Mouse (Mus musculus): ENCODE results near the gene Pnpla1. TPM values are rescaled to one million over a fixed set of nuclear protein-coding genes. Genes with fewer than 3 reads are reported as not detected.

Gene Pnpla1
- polyA plus RNA-seq, 1 experiment: 0.44 TPM

DNA sequence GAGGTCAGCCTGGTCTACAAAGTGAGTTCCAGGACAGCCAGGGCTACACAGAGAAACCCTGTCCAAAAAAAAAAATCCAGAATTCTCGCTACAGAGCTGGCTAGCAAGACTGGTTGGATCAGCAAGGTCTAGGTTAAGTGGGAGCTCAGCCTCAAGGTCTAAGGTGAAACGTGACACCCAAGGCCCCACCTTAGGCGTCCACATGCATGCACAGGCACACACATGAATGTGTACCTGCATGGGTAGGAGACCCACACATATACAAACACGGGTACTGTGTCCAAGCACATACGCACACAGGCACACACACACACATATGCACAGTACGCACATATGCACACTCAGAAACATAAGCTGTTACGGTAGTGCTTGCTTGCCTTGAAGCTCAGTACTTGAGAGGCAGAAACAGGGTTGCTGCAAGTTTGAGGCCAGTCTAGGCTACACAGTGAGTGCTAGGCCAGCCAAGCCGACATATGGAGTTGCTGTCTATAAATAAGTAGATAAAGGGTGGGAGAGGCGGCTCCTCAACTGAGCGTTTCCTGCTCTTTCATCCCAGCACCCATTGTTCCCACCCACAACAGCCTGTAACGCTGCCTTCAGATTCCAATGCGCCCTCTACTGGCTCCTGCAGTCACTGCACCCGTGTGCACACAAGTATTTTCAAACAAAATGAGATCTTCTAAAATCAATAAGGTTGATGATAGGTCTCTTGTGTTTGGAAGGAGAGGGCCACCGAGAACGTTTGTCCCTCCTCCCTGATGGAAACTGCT lies 68.8 kb downstream of the Pnpla1 start:
- Histone ChIP-seq H3K4me1 (ENCODE audit: control insufficient read depth, insufficient read depth, low read length) (peaks cover 6% of the 10 kb centered on the region; the same call in 1 of the 2 replicates), H3K4me3 (ENCODE audit: insufficient read depth, low read length) (no peak overlapping the region)

GRCm38 (mm10) chr17:28928004-28928403 lies 69.8 kb downstream of the Pnpla1 start:
- Histone ChIP-seq H3K4me1 (ENCODE audit: control insufficient read depth, insufficient read depth, low read length) (no peaks in the 10 kb centered on the region), H3K4me3 (ENCODE audit: insufficient read depth, low read length) (no peak overlapping the region), H3K27ac (ENCODE audit: insufficient read depth, low read depth, low read length) (no peak overlapping the region)
- no peak for TF ChIP-seq CTCF (IDR thresholded peaks at IDR 0.05; ENCODE audit: low read depth, low read length)
- no peak for TF ChIP-seq POLR2A (IDR thresholded peaks at IDR 0.05; ENCODE audit: borderline replicate concordance, low read depth, low read length)

More for the DNA sequence above, 68.8 kb downstream of the Pnpla1 start:
- no peak for TF ChIP-seq POLR2A (IDR thresholded peaks at IDR 0.05; ENCODE audit: borderline replicate concordance, low read depth, low read length)
- TF ChIP-seq CTCF (IDR thresholded peaks at IDR 0.05; ENCODE audit: low read depth, low read length): peak; percentile 77
- H3K27ac ChIP-seq (ENCODE audit: insufficient read depth, low read depth, low read length): no peak overlapping the region

- TF ChIP-seq POLR2A (IDR thresholded peaks at IDR 0.05; ENCODE audit: borderline replicate concordance, low read depth, low read length) (no peak), CTCF (IDR thresholded peaks at IDR 0.05; ENCODE audit: low read depth, low read length) (no peak)
- Histone ChIP-seq H3K4me1 (ENCODE audit: control insufficient read depth, insufficient read depth, low read length) (no peaks in the 10 kb centered on the region), H3K27ac (ENCODE audit: insufficient read depth, low read depth, low read length) (no peak overlapping the region), H3K4me3 (ENCODE audit: insufficient read depth, low read length) (no peak overlapping the region)
Observed at GRCm38 (mm10) chr17:28929369-28929768, 71.2 kb downstream of the Pnpla1 start.

DNA sequence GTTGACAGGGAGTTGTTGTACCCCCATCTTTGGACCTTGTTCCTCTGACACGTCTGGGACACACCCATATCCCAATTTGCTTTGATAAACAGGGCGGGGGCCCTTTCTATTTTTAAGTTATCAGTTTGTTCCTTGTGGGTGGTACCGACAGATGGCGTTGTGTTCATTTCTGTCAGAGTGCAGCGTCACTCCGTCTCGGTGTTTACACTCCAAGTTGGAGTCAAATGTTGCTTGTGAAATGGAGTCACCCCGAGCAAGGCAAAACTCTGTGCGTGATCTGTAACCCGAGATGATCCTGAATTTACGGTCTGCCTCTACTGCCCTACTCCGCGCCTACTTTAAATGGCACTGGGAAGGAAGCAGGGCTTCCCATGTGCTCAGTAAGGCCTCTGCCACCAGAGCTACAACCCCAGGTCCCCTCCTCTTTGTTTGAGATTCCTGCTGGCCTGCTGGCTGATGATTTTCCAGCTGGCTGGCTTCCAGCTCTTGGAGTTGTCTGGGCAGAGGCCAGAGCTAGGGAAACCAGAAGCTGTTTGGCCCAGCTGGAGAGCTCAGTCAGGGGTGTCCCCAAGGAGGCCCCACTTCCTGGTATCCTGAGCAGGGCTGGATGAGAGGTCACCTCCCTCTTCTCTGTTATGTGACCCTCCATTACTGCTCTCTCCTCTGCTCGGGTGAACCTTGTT lies 72.3 kb downstream of the Pnpla1 start:
- no peak overlapping the region for H3K4me3 ChIP-seq (ENCODE audit: insufficient read depth, low read length)
- H3K4me1 ChIP-seq (ENCODE audit: control insufficient read depth, insufficient read depth, low read length): no peaks in the 10 kb centered on the region
- TF ChIP-seq POLR2A (IDR thresholded peaks at IDR 0.05; ENCODE audit: borderline replicate concordance, low read depth, low read length) (no peak), CTCF (IDR thresholded peaks at IDR 0.05; ENCODE audit: low read depth, low read length) (no peak)
- no peak overlapping the region for H3K27ac ChIP-seq (ENCODE audit: insufficient read depth, low read depth, low read length)

GRCm38 (mm10) chr17:28931436-28932211 lies 73.4 kb downstream of the Pnpla1 start:
- Histone ChIP-seq H3K27ac (ENCODE audit: insufficient read depth, low read depth, low read length) (no peak overlapping the region), H3K4me3 (ENCODE audit: insufficient read depth, low read length) (no peak overlapping the region), H3K4me1 (ENCODE audit: control insufficient read depth, insufficient read depth, low read length) (no peaks in the 10 kb centered on the region)
- no peak for TF ChIP-seq POLR2A (IDR thresholded peaks at IDR 0.05; ENCODE audit: borderline replicate concordance, low read depth, low read length)

DNA sequence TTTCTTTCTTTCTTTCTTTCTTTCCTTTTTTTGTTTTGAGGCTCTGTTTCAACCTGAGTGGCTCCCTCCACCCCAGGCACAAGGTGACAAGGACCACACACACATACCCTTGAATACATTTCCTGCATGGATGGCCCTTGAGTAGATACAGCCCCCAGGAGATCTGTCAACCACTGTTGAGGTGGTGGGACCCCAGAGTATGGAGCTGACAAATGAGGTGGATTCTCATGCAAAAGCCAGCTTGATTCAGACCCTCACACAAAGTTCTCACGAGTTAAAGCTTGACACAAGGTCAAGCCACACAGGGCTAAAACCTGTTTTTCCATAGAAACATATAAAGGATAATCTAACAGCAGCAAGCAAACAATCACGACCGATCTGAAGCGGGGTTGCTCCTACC lies 74.1 kb downstream of the Pnpla1 start:
- Histone ChIP-seq H3K4me1 (ENCODE audit: control insufficient read depth, insufficient read depth, low read length) (no peaks in the 10 kb centered on the region), H3K4me3 (ENCODE audit: insufficient read depth, low read length) (no peak overlapping the region), H3K27ac (ENCODE audit: insufficient read depth, low read depth, low read length) (no peak overlapping the region)
- TF ChIP-seq POLR2A (IDR thresholded peaks at IDR 0.05; ENCODE audit: borderline replicate concordance, low read depth, low read length) (no peak), CTCF (IDR thresholded peaks at IDR 0.05; ENCODE audit: low read depth, low read length) (no peak)

- Histone ChIP-seq H3K27ac (ENCODE audit: insufficient read depth, low read depth, low read length) (no peak overlapping the region), H3K4me3 (ENCODE audit: insufficient read depth, low read length) (no peak overlapping the region), H3K4me1 (ENCODE audit: control insufficient read depth, insufficient read depth, low read length) (no peaks in the 10 kb centered on the region)
- TF ChIP-seq POLR2A (IDR thresholded peaks at IDR 0.05; ENCODE audit: borderline replicate concordance, low read depth, low read length): no peak
- TF ChIP-seq CTCF (IDR thresholded peaks at IDR 0.05; ENCODE audit: low read depth, low read length): no peak
Observed at GRCm38 (mm10) chr17:28934120-28934916, 76.1 kb downstream of the Pnpla1 start.

DNA sequence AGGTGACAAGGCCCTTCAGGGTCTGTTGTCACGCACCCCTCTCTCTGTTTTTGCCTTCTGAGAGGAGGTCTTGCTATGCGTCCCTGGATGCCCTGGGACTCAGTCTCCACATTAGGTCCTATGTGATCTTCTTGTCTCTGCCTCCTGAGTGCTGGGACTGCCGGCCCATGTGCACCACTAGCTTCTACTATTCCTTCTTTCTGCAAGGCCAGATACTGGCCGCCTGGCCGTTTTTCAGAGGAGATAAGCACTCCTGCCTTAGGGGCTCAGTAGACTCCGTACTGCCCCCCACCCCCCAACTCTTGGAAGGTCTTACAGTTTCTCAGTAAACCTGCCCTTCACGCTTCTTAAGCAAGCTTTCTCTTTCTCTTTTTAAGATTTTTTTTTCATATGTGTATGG lies 77.9 kb downstream of the Pnpla1 start:
- no peak for TF ChIP-seq POLR2A (IDR thresholded peaks at IDR 0.05; ENCODE audit: borderline replicate concordance, low read depth, low read length)
- TF ChIP-seq CTCF (IDR thresholded peaks at IDR 0.05; ENCODE audit: low read depth, low read length): no peak
- H3K4me3 ChIP-seq (ENCODE audit: insufficient read depth, low read length): no peak overlapping the region
- H3K27ac ChIP-seq (ENCODE audit: insufficient read depth, low read depth, low read length): no peak overlapping the region
- no peaks in the 10 kb centered on the region for H3K4me1 ChIP-seq (ENCODE audit: control insufficient read depth, insufficient read depth, low read length)

DNA sequence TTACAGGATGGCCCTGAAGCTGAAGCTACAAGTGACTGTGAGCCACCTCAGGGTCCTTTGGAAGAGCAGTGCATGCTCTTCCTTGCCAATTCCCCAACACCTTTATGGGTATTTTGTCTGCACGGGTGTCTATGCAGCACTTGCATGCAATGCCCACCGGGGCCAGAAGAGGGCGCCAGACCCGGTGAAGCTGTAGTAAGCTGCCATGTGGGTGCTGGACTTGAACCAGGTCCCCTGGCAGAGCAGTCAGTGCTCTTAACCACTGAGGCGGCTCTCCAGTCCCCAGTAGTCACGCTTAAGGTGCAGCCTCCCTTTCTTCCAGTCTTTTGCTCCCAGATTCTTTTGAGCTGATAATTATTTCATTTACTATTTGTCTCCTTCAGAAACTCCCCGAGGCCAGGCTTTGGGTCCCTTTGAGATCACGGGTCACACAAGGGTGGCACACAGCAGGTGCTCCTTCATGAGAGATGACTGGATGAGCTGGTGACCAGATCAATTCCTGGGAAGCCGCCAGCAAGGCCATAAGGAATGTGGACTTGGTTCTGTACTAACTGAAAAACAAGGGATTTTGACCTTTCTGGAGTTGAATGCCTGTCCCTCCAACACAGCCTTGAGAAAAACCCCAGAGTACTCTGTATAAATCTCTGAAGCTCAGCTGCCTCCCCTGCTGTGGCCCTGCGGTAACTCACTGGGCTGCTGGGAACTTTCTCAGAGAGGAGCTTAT lies 78.6 kb downstream of the Pnpla1 start:
- Histone ChIP-seq H3K27ac (ENCODE audit: insufficient read depth, low read depth, low read length) (no peak overlapping the region), H3K4me1 (ENCODE audit: control insufficient read depth, insufficient read depth, low read length) (no peaks in the 10 kb centered on the region), H3K4me3 (ENCODE audit: insufficient read depth, low read length) (no peak overlapping the region)
- TF ChIP-seq POLR2A (IDR thresholded peaks at IDR 0.05; ENCODE audit: borderline replicate concordance, low read depth, low read length): no peak
- TF ChIP-seq CTCF (IDR thresholded peaks at IDR 0.05; ENCODE audit: low read depth, low read length): peak; percentile 58

Other genes with a start within 250 kb of the Pnpla1 start
- 61.7 and 74.6 TPM in 2 replicates for gene Srpk1, start 235.7 kb upstream of the Pnpla1 start, polyA plus RNA-seq (2012; ENCODE audit: insufficient read depth, insufficient read length, missing spikeins)
- gene Slc26a8, start 168.2 kb upstream of the Pnpla1 start, polyA plus RNA-seq (2012; ENCODE audit: insufficient read depth, insufficient read length, missing spikeins): 0.95 TPM in 1 of 2 replicates, not detected in the other
- gene Mapk14, start 167.1 kb upstream of the Pnpla1 start, polyA plus RNA-seq (2012; ENCODE audit: insufficient read depth, insufficient read length, missing spikeins): 192 and 195 TPM in 2 replicates
- 4.0 and 11.4 TPM in 2 replicates for gene AC170998.1, start 132.3 kb upstream of the Pnpla1 start, polyA plus RNA-seq (2012; ENCODE audit: insufficient read depth, insufficient read length, missing spikeins)
- 0.27 TPM in 1 of 2 replicates, not detected in the other for gene Mapk13, start 89.1 kb upstream of the Pnpla1 start, polyA plus RNA-seq (2012; ENCODE audit: insufficient read depth, insufficient read length, missing spikeins)
- 29.1 and 34.3 TPM in 2 replicates for gene Brpf3, start 57.3 kb upstream of the Pnpla1 start, polyA plus RNA-seq (2012; ENCODE audit: insufficient read depth, insufficient read length, missing spikeins)
- gene 4930539E08Rik, start 56.9 kb downstream of the Pnpla1 start, polyA plus RNA-seq (2012; ENCODE audit: insufficient read depth, insufficient read length, missing spikeins): 0.20 TPM in 1 of 2 replicates, not detected in the other
- gene Pxt1, start 85.4 kb downstream of the Pnpla1 start, polyA plus RNA-seq (2012; ENCODE audit: insufficient read depth, insufficient read length, missing spikeins): not detected in 2 replicates
- 50.0 and 54.0 TPM in 2 replicates for gene Kctd20, start 93.5 kb downstream of the Pnpla1 start, polyA plus RNA-seq (2012; ENCODE audit: insufficient read depth, insufficient read length, missing spikeins)
- gene Stk38, start 149.6 kb downstream of the Pnpla1 start, polyA plus RNA-seq (2012; ENCODE audit: insufficient read depth, insufficient read length, missing spikeins): 180 and 183 TPM in 2 replicates
- gene Srsf3, start 174.2 kb downstream of the Pnpla1 start, polyA plus RNA-seq (2012; ENCODE audit: insufficient read depth, insufficient read length, missing spikeins): 151 and 170 TPM in 2 replicates
- 189 and 197 TPM in 2 replicates for gene Cdkn1a, start 232.6 kb downstream of the Pnpla1 start, polyA plus RNA-seq (2012; ENCODE audit: insufficient read depth, insufficient read length, missing spikeins)